Mouse (Mus musculus) MEL (cell line): ENCODE data around the gene Gtf2i. TPM values are rescaled to one million over a fixed set of nuclear protein-coding genes. Genes with fewer than 3 reads are reported as not detected.

ENCODE experiments used
- DNase-seq: peaks from one replicate; pipeline ENCODE4 v3.0.0; 2011; ENCODE audit warnings: low read depth, low spot score
- H3K27ac ChIP-seq: 2 replicates; pipeline ENCODE4 v1.5.1; 2012; ENCODE audit warnings: low read depth, mild to moderate bottlenecking, control low read depth, low read length, moderate library complexity; ENCODE audit not compliant: control insufficient read depth
- H3K27me3 ChIP-seq, 2 experiments: fragments of 150-350 bp in 1 of 2; sonication (generic) in 1 of 2; 2 replicates each; pipeline ENCODE4 v1.6.1; 2012; ENCODE audit warnings: low read length in 2 of 2, mild to moderate bottlenecking in 2 of 2, improper control_type of control experiment in 1 of 2, moderate library complexity in 1 of 2; ENCODE audit not compliant: insufficient read depth in 2 of 2, control insufficient read depth in 1 of 2
- H3K36me3 ChIP-seq, 2 experiments: 2 replicates each; pipeline ENCODE4 v1.6.1; 2012 to 2014; ENCODE audit warnings: low read length in 2 of 2, improper control_type of control experiment in 1 of 2, inconsistent platforms in 1 of 2, mild to moderate bottlenecking in 1 of 2; ENCODE audit not compliant: insufficient read depth in 2 of 2, control insufficient read depth in 1 of 2
- H3K4me1 ChIP-seq, 2 experiments: fragments of 150-350 bp in 1 of 2; sonication (generic) in 1 of 2; 2 replicates each; pipeline ENCODE4 v1.6.1; 2012; ENCODE audit warnings: low read length in 2 of 2, improper control_type of control experiment in 1 of 2, mild to moderate bottlenecking in 1 of 2; ENCODE audit not compliant: insufficient read depth in 2 of 2, control insufficient read depth in 1 of 2
- H3K4me3 ChIP-seq, 2 experiments: fragments of 150-350 bp in 1 of 2; sonication (generic) in 1 of 2; 2 replicates each; pipeline ENCODE4 v1.5.1; 2012; ENCODE audit warnings: low read depth in 2 of 2, low read length in 2 of 2, mild to moderate bottlenecking in 2 of 2, moderate library complexity in 2 of 2, control low read depth in 1 of 2, improper control_type of control experiment in 1 of 2; ENCODE audit not compliant: control insufficient read depth in 1 of 2, insufficient read depth in 1 of 2
- H3K79me2 ChIP-seq: 2 replicates; pipeline ENCODE4 v1.6.1; 2012; ENCODE audit warnings: mild to moderate bottlenecking, low read length, moderate library complexity; ENCODE audit not compliant: control insufficient read depth, poor library complexity, insufficient read depth
- H3K9ac ChIP-seq: 2 replicates; pipeline ENCODE4 v1.6.1; 2012; ENCODE audit warnings: low read depth, mild to moderate bottlenecking, control low read depth, low read length, moderate library complexity; ENCODE audit not compliant: control insufficient read depth, poor library complexity, severe bottlenecking
- H3K9me3 ChIP-seq: fragments of 150-350 bp; sonication (generic); replicated peaks from 2 replicates; pipeline ENCODE4 v1.6.1; 2012; ENCODE audit warnings: mild to moderate bottlenecking, low read length, improper control_type of control experiment, moderate library complexity; ENCODE audit not compliant: insufficient read depth
- CTCF ChIP-seq, 3 experiments: IDR thresholded peaks in 2 of 3; conservative IDR thresholded peaks in 1 of 3; 2 replicates each; pipeline ENCODE4 v1.5.1; 2011 to 2012; ENCODE audit warnings: low read length in 3 of 3, low read depth in 2 of 3, mild to moderate bottlenecking in 2 of 3, improper control_type of control experiment in 1 of 3, inconsistent platforms in 1 of 3, mixed read lengths in 1 of 3, moderate library complexity in 1 of 3; ENCODE audit not compliant: control insufficient read depth in 1 of 3, insufficient read depth in 1 of 3, poor library complexity in 1 of 3, severe bottlenecking in 1 of 3
- ELF1 ChIP-seq: IDR thresholded peaks from 2 replicates; pipeline ENCODE4 v1.6.1; 2014; ENCODE audit warnings: low read depth, mild to moderate bottlenecking, inconsistent platforms, low read length, improper control_type of control experiment, moderate library complexity
- ETS1 ChIP-seq: IDR thresholded peaks from 2 replicates; pipeline ENCODE4 v1.6.1; 2012; ENCODE audit warnings: low read depth, mild to moderate bottlenecking, inconsistent platforms, low read length, improper control_type of control experiment, moderate library complexity
- GABPA ChIP-seq: IDR thresholded peaks from 2 replicates; pipeline ENCODE4 v1.6.1; 2012; ENCODE audit warnings: low read depth, mild to moderate bottlenecking, inconsistent platforms, low read length, improper control_type of control experiment, moderate library complexity
- GATA1 ChIP-seq: IDR thresholded peaks from 2 replicates; pipeline ENCODE4 v1.6.1; 2011; ENCODE audit warnings: low read depth, low read length, improper control_type of control experiment
- HCFC1 ChIP-seq: IDR thresholded peaks from 2 replicates; pipeline ENCODE4 v1.6.1; 2012; ENCODE audit warnings: low read depth, mild to moderate bottlenecking, inconsistent platforms, low read length, improper control_type of control experiment, moderate library complexity
- MAX ChIP-seq: IDR thresholded peaks from 2 replicates; pipeline ENCODE4 v1.6.1; 2011; ENCODE audit warnings: low read length, improper control_type of control experiment
- MAZ ChIP-seq: IDR thresholded peaks from 2 replicates; pipeline ENCODE4 v1.6.1; 2012; ENCODE audit warnings: low read depth, mild to moderate bottlenecking, inconsistent platforms, low read length, improper control_type of control experiment
- MEF2A ChIP-seq: IDR thresholded peaks from 2 replicates; pipeline ENCODE4 v1.6.1; 2014; ENCODE audit warnings: low read depth, mild to moderate bottlenecking, inconsistent platforms, low read length, improper control_type of control experiment; ENCODE audit not compliant: poor library complexity, insufficient replicate concordance, severe bottlenecking; ENCODE audit errors: extremely low read depth
- MXI1 ChIP-seq: IDR thresholded peaks from 2 replicates; pipeline ENCODE4 v1.6.1; 2011; ENCODE audit warnings: mild to moderate bottlenecking, low read depth, low read length, improper control_type of control experiment
- MYB ChIP-seq: IDR thresholded peaks from 2 replicates; pipeline ENCODE4 v1.6.1; 2011; ENCODE audit warnings: mild to moderate bottlenecking, low read depth, low read length, improper control_type of control experiment
- MYC ChIP-seq: IDR thresholded peaks from 2 replicates; pipeline ENCODE4 v1.6.1; 2011; ENCODE audit warnings: low read depth, mild to moderate bottlenecking, low read length, improper control_type of control experiment, moderate library complexity
- NRF1 ChIP-seq: IDR thresholded peaks from 2 replicates; pipeline ENCODE4 v1.6.1; 2014; ENCODE audit warnings: low read depth, mild to moderate bottlenecking, inconsistent platforms, low read length, improper control_type of control experiment, moderate library complexity; ENCODE audit not compliant: poor library complexity, insufficient read depth, severe bottlenecking
- POLR2A ChIP-seq, 2 experiments: IDR thresholded peaks; 2 replicates each; pipeline ENCODE4 v1.6.1; 2011 to 2012; ENCODE audit warnings: low read length in 2 of 2, mild to moderate bottlenecking in 2 of 2, control low read depth in 1 of 2, improper control_type of control experiment in 1 of 2, low read depth in 1 of 2, moderate library complexity in 1 of 2; ENCODE audit not compliant: control insufficient read depth in 1 of 2, insufficient read depth in 1 of 2, poor library complexity in 1 of 2
- POLR2AphosphoS5 ChIP-seq: IDR thresholded peaks from 2 replicates; pipeline ENCODE4 v1.6.1; 2012; ENCODE audit warnings: low read depth, borderline replicate concordance, mild to moderate bottlenecking, inconsistent platforms, low read length, moderate library complexity, mixed read lengths
- RAD21 ChIP-seq: IDR thresholded peaks from 2 replicates; pipeline ENCODE4 v1.6.1; 2011; ENCODE audit warnings: mild to moderate bottlenecking, low read depth, low read length, improper control_type of control experiment
- RCOR1 ChIP-seq: IDR thresholded peaks from 2 replicates; pipeline ENCODE4 v1.6.1; 2012; ENCODE audit warnings: low read depth, mild to moderate bottlenecking, inconsistent platforms, low read length, improper control_type of control experiment
- SMC3 ChIP-seq: IDR thresholded peaks from 2 replicates; pipeline ENCODE4 v1.6.1; 2011; ENCODE audit warnings: low read depth, low read length, improper control_type of control experiment
- TAL1 ChIP-seq: IDR thresholded peaks from 2 replicates; pipeline ENCODE4 v1.6.1; 2012; ENCODE audit warnings: mild to moderate bottlenecking, inconsistent platforms, low read length, moderate library complexity, mixed read lengths
- TBP ChIP-seq: IDR thresholded peaks from 2 replicates; pipeline ENCODE4 v1.8.0; 2011; ENCODE audit warnings: low read depth, low read length, improper control_type of control experiment
- TCF12 ChIP-seq: IDR thresholded peaks from 2 replicates; pipeline ENCODE4 v1.6.1; 2014; ENCODE audit warnings: low read depth, mild to moderate bottlenecking, inconsistent platforms, low read length, improper control_type of control experiment, moderate library complexity
- USF1 ChIP-seq: IDR thresholded peaks from 2 replicates; pipeline ENCODE4 v1.6.1; 2014; ENCODE audit warnings: low read depth, mild to moderate bottlenecking, inconsistent platforms, low read length, improper control_type of control experiment, moderate library complexity
- USF2 ChIP-seq, 2 experiments: IDR thresholded peaks; 2 replicates each; pipeline ENCODE4 v1.6.1; 2011 to 2012; ENCODE audit warnings: improper control_type of control experiment in 2 of 2, low read length in 2 of 2, borderline replicate concordance in 1 of 2, inconsistent platforms in 1 of 2, low read depth in 1 of 2, mild to moderate bottlenecking in 1 of 2; ENCODE audit not compliant: insufficient read depth in 1 of 2
- ZKSCAN1 ChIP-seq: IDR thresholded peaks from 2 replicates; pipeline ENCODE4 v1.6.1; 2012; ENCODE audit warnings: low read depth, mild to moderate bottlenecking, inconsistent platforms, low read length, improper control_type of control experiment, moderate library complexity
- ZMIZ1 ChIP-seq: IDR thresholded peaks from 2 replicates; pipeline ENCODE4 v1.6.1; 2012; ENCODE audit warnings: low read depth, mild to moderate bottlenecking, inconsistent platforms, low read length, improper control_type of control experiment, moderate library complexity
- ZNF384 ChIP-seq: IDR thresholded peaks from 2 replicates; pipeline ENCODE4 v1.6.1; 2012; ENCODE audit warnings: low read depth, mild to moderate bottlenecking, inconsistent platforms, low read length, improper control_type of control experiment
- polyA plus RNA-seq, 2 experiments: library from polyadenylated mRNA; stranded (reverse) in 1 of 2; unstranded in 1 of 2; fragments of >175 nt in 1 of 2; fragments of >200 nt in 1 of 2; gene quantifications; 2 replicates each; pipeline versions ENCODE4 v1.2.1 to v1.2.4; 2012; ENCODE audit warnings: low replicate concordance in 2 of 2, low read depth in 1 of 2; ENCODE audit not compliant: insufficient read length in 2 of 2, insufficient read depth in 1 of 2, missing spikeins in 1 of 2
- total RNA-seq: library from RNA; depleted of rRNA; stranded (reverse); fragments of 300-350 nt; gene quantifications from 2 replicates; pipeline ENCODE4 v1.2.3, GENCODE M21; 2012

Gtf2i gene
- total and polyA plus RNA-seq, 3 experiments, result 46.7 to 151 (median 128) TPM

DNA sequence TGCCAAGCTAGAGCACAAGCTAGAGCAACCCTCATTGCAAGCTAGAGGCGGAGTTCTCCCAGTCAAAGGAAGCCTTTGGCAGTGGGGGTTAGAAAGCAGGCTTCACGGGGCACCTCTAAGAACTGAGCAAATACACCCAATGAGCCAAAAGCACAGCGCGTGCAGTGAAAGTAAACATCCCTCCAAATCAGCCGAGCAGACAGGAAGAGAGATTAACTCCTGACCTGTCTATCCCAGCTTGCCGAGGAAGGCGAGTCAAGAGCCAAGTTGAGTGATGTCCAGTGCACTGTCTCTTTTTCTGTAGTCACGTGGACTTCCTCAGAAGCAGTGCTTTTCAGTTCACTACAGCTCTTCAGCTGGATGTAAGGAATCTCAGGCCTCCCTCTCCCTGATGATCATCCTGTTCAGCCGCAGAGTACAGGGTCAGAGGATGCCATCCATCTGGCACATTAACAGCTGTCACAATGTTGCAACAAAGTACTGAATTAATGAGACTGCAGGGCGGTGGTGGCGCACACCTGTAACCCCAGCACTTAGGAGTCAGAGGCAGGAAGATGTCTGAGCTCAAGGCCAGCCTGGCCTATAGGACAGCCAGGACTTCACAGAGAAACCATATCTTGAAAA is 104.5 kb downstream of the Gtf2i start:
- Histone ChIP-seq H3K4me1 (no peaks in the 10 kb centered on the region), H3K9ac (no peak overlapping the region), H3K79me2 (no peaks in the 10 kb centered on the region), H3K36me3 (no peaks in the 10 kb centered on the region), H3K4me3 (no peak overlapping the region), H3K27ac (no peak overlapping the region), H3K9me3 (no peaks in the 10 kb centered on the region), H3K27me3 (no peaks in the 10 kb centered on the region)
- no peak for DNase-seq
- TF ChIP-seq RAD21 (no peak), MAX (no peak), GABPA (no peak), MYC (no peak), HCFC1 (no peak), ETS1 (no peak), MAZ (no peak), TBP (no peak), RCOR1 (no peak), POLR2A (IDR thresholded peaks at IDR 0.05; ENCODE audit: control insufficient read depth in 1 of 2, insufficient read depth in 1 of 2, low read depth in 1 of 2, low read length in 2 of 2, poor library complexity in 1 of 2) (no peak), POLR2AphosphoS5 (no peak), ELF1 (no peak), TAL1 (no peak), ZNF384 (no peak), NRF1 (no peak), MEF2A (no peak)

DNA sequence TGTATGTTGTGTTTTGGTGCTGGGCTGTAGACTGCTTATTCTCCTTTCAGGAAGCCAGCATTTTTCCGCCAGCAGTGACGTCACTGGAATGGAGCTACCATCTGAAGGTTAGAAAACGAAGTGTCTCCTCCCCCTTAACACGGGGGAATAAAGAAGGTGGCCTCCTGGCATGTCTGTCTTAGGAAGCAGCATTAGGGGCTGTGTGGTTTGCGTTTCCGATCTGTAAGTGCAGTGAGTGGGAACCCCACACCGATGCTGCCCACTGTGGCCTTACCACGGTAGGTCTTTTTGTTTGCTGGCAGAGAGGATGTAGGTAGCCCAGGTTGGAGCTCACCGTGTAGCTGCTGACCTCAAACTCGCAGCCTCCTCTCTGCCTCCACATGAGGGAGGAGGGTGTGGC is 107.8 kb downstream of the Gtf2i start:
- no peaks in the 10 kb centered on the region for H3K4me1 ChIP-seq
- no peaks in the 10 kb centered on the region for H3K27me3 ChIP-seq
- no peak for TF ChIP-seq TCF12
- no peak for TF ChIP-seq MYB
- TF ChIP-seq TAL1, result no peak
- TF ChIP-seq POLR2A (IDR thresholded peaks at IDR 0.05; ENCODE audit: control insufficient read depth in 1 of 2, insufficient read depth in 1 of 2, low read depth in 1 of 2, low read length in 2 of 2, poor library complexity in 1 of 2), result no peak
- no peak for TF ChIP-seq GABPA
- no peak for TF ChIP-seq USF2 (IDR thresholded peaks at IDR 0.05; ENCODE audit: borderline replicate concordance in 1 of 2, insufficient read depth in 1 of 2, low read depth in 1 of 2, low read length in 2 of 2)
- no peak for TF ChIP-seq NRF1
- TF ChIP-seq GATA1, result no peak
- TF ChIP-seq SMC3, result no peak
- no peak for TF ChIP-seq ZKSCAN1
- no peak for TF ChIP-seq MXI1
- no peak for TF ChIP-seq TBP
- no peak for TF ChIP-seq CTCF (IDR thresholded peaks at IDR 0.05 in 2 of 3, conservative IDR thresholded peaks at IDR 0.05 in 1 of 3; ENCODE audit: control insufficient read depth in 1 of 3, insufficient read depth in 1 of 3, low read depth in 2 of 3, low read length in 3 of 3, poor library complexity in 1 of 3, severe bottlenecking in 1 of 3)
- TF ChIP-seq ZMIZ1, result no peak
- TF ChIP-seq RAD21, result no peak
- TF ChIP-seq USF1, result no peak
- H3K36me3 ChIP-seq, result no peaks in the 10 kb centered on the region
- no peaks in the 10 kb centered on the region for H3K79me2 ChIP-seq
- no peaks in the 10 kb centered on the region for H3K9me3 ChIP-seq
- H3K9ac ChIP-seq, result no peak overlapping the region
- no peak overlapping the region for H3K4me3 ChIP-seq
- no peak for DNase-seq
- no peak overlapping the region for H3K27ac ChIP-seq
